Mouse (Mus musculus) adrenal gland, adult 10 weeks (tissue): ENCODE results near the gene Gm20422. TPM values are rescaled to one million over a fixed set of nuclear protein-coding genes. Genes with fewer than 3 reads are reported as not detected.

Source experiments
- polyA plus RNA-seq: library from polyadenylated mRNA; stranded (reverse); fragments of 350-450 nt; fragmentation: Illumina TruSeq; extraction: RNeasy Lipid Tissue Mini Kit (QIAGEN cat#74804); gene quantifications from one replicate; pipeline ENCODE4 v1.2.3, GENCODE M21; 2014; ENCODE audit warnings: low read depth, low replicate concordance

Gene Gm20422
- not detected for polyA plus RNA-seq

DNA sequence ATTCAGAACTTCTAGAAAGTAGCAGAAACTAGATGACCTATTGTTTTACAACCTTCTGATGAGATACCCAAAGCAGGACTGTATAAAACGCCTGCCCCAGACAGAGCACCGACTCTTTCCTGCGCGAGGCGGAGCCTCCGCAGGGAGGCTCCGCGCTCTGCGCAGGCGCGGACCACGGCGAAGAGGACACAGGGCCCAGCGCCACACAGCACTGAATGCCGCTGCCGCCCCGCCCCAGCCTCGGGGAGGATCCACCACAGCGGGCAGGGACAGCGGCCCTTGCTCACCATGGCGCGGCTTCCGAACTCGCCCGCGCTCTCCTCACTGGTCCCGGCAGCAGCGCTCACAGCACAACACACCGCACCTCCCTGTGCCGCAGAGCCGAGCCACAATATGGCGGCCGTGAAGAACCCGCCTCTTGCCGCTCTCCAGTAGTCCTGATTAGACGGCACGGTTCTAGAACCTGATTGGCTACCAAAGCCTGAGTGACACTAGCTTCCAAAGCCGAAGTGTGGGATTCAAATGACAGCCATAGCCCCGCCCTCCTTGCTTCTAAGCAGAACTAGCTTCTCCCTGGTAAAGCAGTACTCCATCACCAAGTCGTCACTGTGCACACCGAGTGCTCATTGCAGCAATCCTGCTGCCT is at the start of gene Gm20422:
Gm20422 (minus strand) TSS at position 384 of the 646 bp plus-strand sequence.

GRCm38 (mm10) chr8:69822386-69823191 is 47.9 kb upstream of the Gm20422 start, which contains the start of gene Lpar2:
Gene Lpar2, plus strand, starts transcription at chr8:69822429.

GRCm38 (mm10) chr8:69808094-69808863 is 33.6 kb upstream of the Gm20422 start, which contains the start of gene Gmip:
Gene Gmip, plus strand, starts transcription at chr8:69808679.

GRCm38 (mm10) chr8:69790773-69791367 is 16.2 kb upstream of the Gm20422 start, which contains the start of the genes Atp13a1 and Zfp866:
Gene Atp13a1, plus strand, starts transcription at chr8:69791163.
Gene Zfp866, minus strand, starts transcription at chr8:69791178.

DNA sequence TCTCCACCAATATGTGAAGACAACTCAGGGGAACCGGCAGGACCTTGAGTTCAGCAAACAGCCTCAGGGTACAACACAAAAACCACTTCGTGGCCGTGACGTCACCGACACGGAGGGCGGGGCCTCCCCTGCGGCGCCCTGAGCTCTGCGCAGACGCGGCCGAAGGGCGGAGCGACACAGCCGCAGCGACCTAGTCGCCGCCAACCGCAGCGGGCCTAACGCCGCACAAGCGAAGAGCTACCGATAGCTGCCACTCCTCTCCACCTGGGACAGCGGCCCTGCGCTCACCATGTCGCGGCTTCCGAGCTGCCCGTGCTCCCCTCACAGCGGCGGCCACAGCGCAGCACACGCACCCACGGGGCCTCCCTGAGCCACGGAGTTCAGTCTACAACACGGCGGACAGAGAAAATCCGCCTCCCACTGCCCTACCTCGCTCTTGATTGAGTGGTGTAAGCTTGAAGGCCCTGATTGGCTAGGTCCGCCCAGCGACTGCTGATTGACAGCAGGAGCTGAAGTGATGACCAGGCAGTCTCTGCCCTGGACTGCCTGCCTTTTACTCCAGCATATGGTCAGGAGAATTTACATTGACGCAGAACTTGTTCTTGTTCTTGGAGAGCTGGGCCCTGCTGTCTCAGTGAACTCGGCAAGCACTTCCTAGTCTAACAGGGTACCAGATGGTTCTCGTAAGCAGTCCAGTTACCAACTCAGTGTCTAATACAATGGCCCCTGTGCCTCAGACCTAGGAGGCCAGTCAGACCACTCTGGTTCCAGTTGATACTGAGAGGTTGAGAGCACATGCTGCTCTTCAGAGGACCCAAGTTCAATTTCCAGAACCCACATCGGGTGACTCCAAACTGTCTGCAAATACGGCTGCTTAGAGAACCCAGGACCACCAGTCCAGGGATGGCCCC is 24.9 kb downstream of the Gm20422 start, which contains the start of gene Zfp963:
Zfp963 (minus strand) TSS at position 427 of the 911 bp plus-strand sequence.

GRCm38 (mm10) chr8:69710624-69711023 is 64.1 kb downstream of the Gm20422 start, which contains the start of gene Zfp869:
Gene Zfp869, minus strand, starts transcription at chr8:69710724.

Other genes with a start within 250 kb of the Gm20422 start
- 54.2 TPM for gene Zfp868, start 149.3 kb downstream of the Gm20422 start, polyA plus RNA-seq
- 5.3 TPM for gene Zfp964, start 120.4 kb downstream of the Gm20422 start, polyA plus RNA-seq
- 60.5 TPM for gene Zfp869, start 64.2 kb downstream of the Gm20422 start, polyA plus RNA-seq
- 11.1 TPM for gene Zfp963, start 24.9 kb downstream of the Gm20422 start, polyA plus RNA-seq
- 1.8 TPM for gene Atp13a1, start 16.3 kb upstream of the Gm20422 start, polyA plus RNA-seq
- gene Zfp866, start 16.3 kb upstream of the Gm20422 start, polyA plus RNA-seq = 44.5 TPM
- gene Gmip, start 33.8 kb upstream of the Gm20422 start, polyA plus RNA-seq = 2.1 TPM
- 1.9 TPM for gene Lpar2, start 47.5 kb upstream of the Gm20422 start, polyA plus RNA-seq
- not detected for gene Pbx4, start 57.6 kb upstream of the Gm20422 start, polyA plus RNA-seq
- gene Cilp2, start 112.8 kb upstream of the Gm20422 start, polyA plus RNA-seq = not detected
- gene Tssk6, start 127.3 kb upstream of the Gm20422 start, polyA plus RNA-seq = not detected
- not detected for gene Ndufa13, start 127.7 kb upstream of the Gm20422 start, polyA plus RNA-seq
- gene Yjefn3, start 127.8 kb upstream of the Gm20422 start, polyA plus RNA-seq = not detected
- gene Gatad2a, start 221.5 kb upstream of the Gm20422 start, polyA plus RNA-seq = 12.7 TPM